Mouse (Mus musculus) midbrain, embryonic 11.5 days (tissue): ENCODE measurements around the gene Itln1. TPM values are rescaled to one million over a fixed set of nuclear protein-coding genes. Genes with fewer than 3 reads are reported as not detected.

ENCODE experiments used
- ATAC-seq: fragments of 200-750 bp; cut with Nextera tagmentation; 2 replicates; pipeline ENCODE4 v1.8.0; 2017; ENCODE audit warnings: moderate TSS enrichment, moderate library complexity; ENCODE audit not compliant: low FRiP score
- DNase-seq: peaks from one replicate; pipeline ENCODE4 v3.0.0; 2015; ENCODE audit warnings: low spot score; ENCODE audit errors: missing footprints
- H3K27ac ChIP-seq: fragments of 300-500 bp; sonication (generic); 2 replicates; pipeline ENCODE4 v1.5.1; 2014; ENCODE audit warnings: low read depth, low read length
- H3K27me3 ChIP-seq: fragments of 300-500 bp; sonication (generic); 2 replicates; pipeline ENCODE4 v1.6.1; 2014; ENCODE audit warnings: mild to moderate bottlenecking, low read length, moderate library complexity, mixed read lengths; ENCODE audit not compliant: control insufficient read depth, insufficient read depth
- H3K36me3 ChIP-seq: fragments of 300-500 bp; sonication (generic); 2 replicates; pipeline ENCODE4 v1.6.1; 2014; ENCODE audit warnings: mild to moderate bottlenecking, low read length, moderate library complexity, mixed read lengths; ENCODE audit not compliant: control insufficient read depth, insufficient read depth
- H3K4me1 ChIP-seq: fragments of 300-500 bp; sonication (generic); 2 replicates; pipeline ENCODE4 v1.6.1; 2014; ENCODE audit warnings: low read length; ENCODE audit not compliant: control insufficient read depth, insufficient read depth
- H3K4me2 ChIP-seq: fragments of 300-500 bp; sonication (generic); 2 replicates; pipeline ENCODE4 v1.6.1; 2014; ENCODE audit warnings: mild to moderate bottlenecking, moderate library complexity
- H3K4me3 ChIP-seq: fragments of 300-500 bp; sonication (generic); 2 replicates; pipeline ENCODE4 v1.5.1; 2014; ENCODE audit warnings: low read depth, low read length
- H3K9ac ChIP-seq: fragments of 300-500 bp; sonication (generic); 2 replicates; pipeline ENCODE4 v1.6.1; 2014; ENCODE audit warnings: low read length
- H3K9me3 ChIP-seq: fragments of 300-500 bp; sonication (generic); 2 replicates; pipeline ENCODE4 v1.6.1; 2016; ENCODE audit warnings: low read length; ENCODE audit not compliant: control insufficient read depth
- WGBS: fragments of 180-500 bp; shearing (Covaris S2); extraction: QIAGEN DNeasy Blood & Tissue Kit; methylation state at CpG from one replicate; pipeline ENCODE4 v1.1.7; 2014; 5-methylcytosine and 5-hydroxymethylcytosine counted together
- polyA plus RNA-seq: library from polyadenylated mRNA; unstranded; fragments of >200 nt; fragmentation: Nextera tagmentation; extraction: Ambion mirVana; gene quantifications from 2 replicates; pipeline ENCODE4 v1.2.1, GENCODE M21; 2014

Itln1 gene
- polyA plus RNA-seq, 1 experiment from 2014 or later = not detected

GRCm38 (mm10) chr1:171503250-171503591 lies 31.9 kb downstream of the Itln1 start, which contains the start of gene Alyref2:
Alyref2 (plus strand) TSS chr1:171503478.
- H3K36me3 ChIP-seq = no peaks in the 10 kb centered on the region
- H3K4me3 ChIP-seq = peak within 1 kb of the TSS; percentile 55
- H3K4me2 ChIP-seq = peak within 1 kb of the TSS; percentile 62
- H3K27ac ChIP-seq = peak within 1 kb of the TSS; percentile 95
- H3K4me1 ChIP-seq = 0 out of 2 replicates have a peak, but pooled peaks cover 2% of the 10 kb centered on the region
- H3K9ac ChIP-seq = peak within 1 kb of the TSS; percentile 85
- ATAC-seq = peak; percentile 90
- no peaks in the 10 kb centered on the region for H3K27me3 ChIP-seq
- DNase-seq = peak; percentile 98
- WGBS = under 1% methylated on average over 19 of the region's 19 CpGs
- H3K9me3 ChIP-seq = no peaks in the 10 kb centered on the region

- DNase-seq (peak; percentile 96), ATAC-seq (peak; percentile 86)
- H3K36me3 ChIP-seq = no peaks in the 10 kb centered on the region
- no peaks in the 10 kb centered on the region for H3K9me3 ChIP-seq
- H3K27ac ChIP-seq = peak overlapping the region; percentile 95
- peak overlapping the region; percentile 6; the same call in 1 of the 2 replicates for H3K4me2 ChIP-seq
- no peak overlapping the region; the same call in 1 of the 2 replicates for H3K9ac ChIP-seq
- WGBS = under 1% methylated on average over 14 of the region's 14 CpGs
- H3K4me3 ChIP-seq = no peak overlapping the region
- 0 out of 2 replicates have a peak, but pooled peaks cover 2% of the 10 kb centered on the region for H3K4me1 ChIP-seq
- H3K27me3 ChIP-seq = no peaks in the 10 kb centered on the region
Observed at GRCm38 (mm10) chr1:171502388-171503249, 32.5 kb downstream of the Itln1 start.

- peak overlapping the region; percentile 29; the same call in 1 of the 2 replicates for H3K4me2 ChIP-seq
- ATAC-seq (no peak), DNase-seq (peak; percentile 91)
- no peak overlapping the region for H3K9ac ChIP-seq
- H3K27me3 ChIP-seq = no peaks in the 10 kb centered on the region
- 6% methylated on average over 5 of the region's 5 CpGs for WGBS
- 0 out of 2 replicates have a peak, but pooled peaks cover 2% of the 10 kb centered on the region for H3K4me1 ChIP-seq
- no peak overlapping the region for H3K4me3 ChIP-seq
- no peaks in the 10 kb centered on the region for H3K36me3 ChIP-seq
- H3K9me3 ChIP-seq = no peaks in the 10 kb centered on the region
- peak overlapping the region; percentile 44; the same call in 1 of the 2 replicates for H3K27ac ChIP-seq
Observed at GRCm38 (mm10) chr1:171501636-171502080, 33.4 kb downstream of the Itln1 start.

GRCm38 (mm10) chr1:171501016-171501610 lies 34.0 kb downstream of the Itln1 start:
- H3K4me3 ChIP-seq = no peak overlapping the region
- WGBS = 64% methylated on average over 6 of the region's 6 CpGs
- no peaks in the 10 kb centered on the region for H3K27me3 ChIP-seq
- no peaks in the 10 kb centered on the region for H3K36me3 ChIP-seq
- H3K4me1 ChIP-seq = 0 out of 2 replicates have a peak, but pooled peaks cover 2% of the 10 kb centered on the region
- peak; percentile 68 for DNase-seq
- no peak overlapping the region for H3K9ac ChIP-seq
- no peaks in the 10 kb centered on the region for H3K9me3 ChIP-seq
- no peak overlapping the region for H3K27ac ChIP-seq
- ATAC-seq = no peak
- H3K4me2 ChIP-seq = no peak overlapping the region

- Histone ChIP-seq H3K9me3 (no peaks in the 10 kb centered on the region), H3K4me2 (no peak overlapping the region), H3K9ac (no peak overlapping the region), H3K27me3 (no peaks in the 10 kb centered on the region), H3K36me3 (no peaks in the 10 kb centered on the region), H3K27ac (no peak overlapping the region), H3K4me1 (0 out of 2 replicates have a peak, but pooled peaks cover 2% of the 10 kb centered on the region), H3K4me3 (no peak overlapping the region)
- 79% methylated on average over 5 of the region's 5 CpGs for WGBS
- peak; percentile 69 for DNase-seq
- no peak for ATAC-seq
Observed at GRCm38 (mm10) chr1:171499856-171500255, 35.2 kb downstream of the Itln1 start.

- no peak for ATAC-seq
- WGBS = 92% methylated on average over 6 of the region's 6 CpGs
- Histone ChIP-seq H3K9ac (no peak overlapping the region), H3K4me3 (no peak overlapping the region), H3K4me2 (no peak overlapping the region), H3K27me3 (no peaks in the 10 kb centered on the region), H3K36me3 (no peaks in the 10 kb centered on the region), H3K27ac (no peak overlapping the region), H3K9me3 (no peaks in the 10 kb centered on the region; the same call in 1 of the 2 replicates), H3K4me1 (no peaks in the 10 kb centered on the region)
- peak; percentile 60 for DNase-seq
Observed at GRCm38 (mm10) chr1:171495371-171495770, 39.7 kb downstream of the Itln1 start.

GRCm38 (mm10) chr1:171494241-171494640 lies 40.9 kb downstream of the Itln1 start:
- 92% methylated on average over 13 of the region's 13 CpGs for WGBS
- no peak for ATAC-seq

GRCm38 (mm10) chr1:171478968-171479367 lies 56.1 kb downstream of the Itln1 start:
- Histone ChIP-seq H3K36me3 (no peaks in the 10 kb centered on the region), H3K27ac (no peak overlapping the region), H3K4me2 (no peak overlapping the region), H3K9ac (no peak overlapping the region), H3K27me3 (no peaks in the 10 kb centered on the region), H3K4me1 (no peaks in the 10 kb centered on the region), H3K4me3 (no peak overlapping the region), H3K9me3 (peaks cover 4% of the 10 kb centered on the region; the same call in 1 of the 2 replicates)
- 61% methylated on average over 2 of the region's 2 CpGs for WGBS
- ATAC-seq = no peak
- DNase-seq = peak; percentile 92

More at GRCm38 (mm10) chr1:171494241-171494640, 40.9 kb downstream of the Itln1 start:
- no peaks in the 10 kb centered on the region for H3K4me1 ChIP-seq
- DNase-seq = peak; percentile 39
- no peak overlapping the region for H3K9ac ChIP-seq
- H3K4me2 ChIP-seq = no peak overlapping the region
- H3K27ac ChIP-seq = no peak overlapping the region
- peaks cover 3% of the 10 kb centered on the region for H3K9me3 ChIP-seq
- H3K4me3 ChIP-seq = no peak overlapping the region
- H3K27me3 ChIP-seq = no peaks in the 10 kb centered on the region
- H3K36me3 ChIP-seq = no peaks in the 10 kb centered on the region
